Mouse (Mus musculus) small intestine, adult 2 months (tissue): ENCODE measurements at regions not wholly inside any gene's neighbourhood (a gene's known extent, or its start where the extent isn't known, plus 50 kb on each side); places are given as distances from the start of the nearest gene placed in this dataset.

Experiments
- H3K27ac ChIP-seq: fragments of 200-500 bp; 2 replicates; pipeline ENCODE4 v1.5.1; 2012; ENCODE audit warnings: low read depth, low read length, control low read depth, inconsistent platforms; ENCODE audit not compliant: insufficient read depth
- H3K27me3 ChIP-seq: fragments of 200-500 bp; 2 replicates; pipeline ENCODE4 v1.6.1; 2012; ENCODE audit warnings: mild to moderate bottlenecking, moderate library complexity, low read length, inconsistent platforms; ENCODE audit not compliant: control insufficient read depth, insufficient read depth
- H3K36me3 ChIP-seq: fragments of 200-500 bp; 2 replicates; pipeline ENCODE4 v1.6.1; 2012; ENCODE audit warnings: mild to moderate bottlenecking, low read length, control low read depth, inconsistent platforms; ENCODE audit not compliant: control insufficient read depth, insufficient read depth
- H3K4me1 ChIP-seq: fragments of 200-500 bp; 2 replicates; pipeline ENCODE4 v1.6.1; 2012; ENCODE audit warnings: low read length, inconsistent platforms, mixed read lengths; ENCODE audit not compliant: control insufficient read depth, insufficient read depth, insufficient read length
- H3K4me3 ChIP-seq: fragments of 200-500 bp; 2 replicates; pipeline ENCODE4 v1.5.1; 2012; ENCODE audit warnings: low read depth, mild to moderate bottlenecking, control low read depth, inconsistent platforms, low read length, moderate library complexity
- CTCF ChIP-seq: fragments of 200-500 bp; IDR thresholded peaks from 2 replicates; pipeline ENCODE4 v1.5.1; 2012; ENCODE audit warnings: low read depth, mild to moderate bottlenecking, control low read depth, inconsistent platforms, low read length, moderate library complexity, mixed read lengths; ENCODE audit not compliant: insufficient replicate concordance, insufficient read length; ENCODE audit errors: extremely low read depth
- POLR2A ChIP-seq: fragments of 200-500 bp; IDR thresholded peaks from 2 replicates; pipeline ENCODE4 v1.6.1; 2012; ENCODE audit warnings: low read depth, mild to moderate bottlenecking, control low read depth, inconsistent platforms, low read length, moderate library complexity
- WGBS: fragments of 180-500 bp; shearing (Covaris S2); methylation state at CpG from one replicate; pipeline ENCODE4 v1.1.7; 2018; 5-methylcytosine and 5-hydroxymethylcytosine counted together

DNA sequence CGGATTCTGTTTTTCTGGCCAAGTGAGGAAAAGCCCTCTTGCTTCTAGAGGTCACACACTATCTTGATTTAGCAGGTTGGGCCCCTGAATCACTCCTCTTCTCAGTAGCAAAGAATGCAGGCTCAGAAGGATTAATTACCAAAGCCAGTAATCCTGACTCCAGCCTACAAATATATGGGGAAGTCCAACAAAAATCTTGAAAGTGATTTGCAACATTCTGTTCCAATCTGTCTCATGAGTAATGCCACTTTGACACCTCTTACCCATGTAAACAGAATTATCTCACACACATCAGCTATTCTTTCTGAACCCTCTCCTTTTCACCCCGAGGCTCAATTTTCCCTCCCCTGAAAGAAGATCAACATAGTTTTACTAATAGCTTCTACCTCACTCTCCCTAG lies 233.9 kb upstream of the Nt5c1b start:
- WGBS: 40% methylated on average over 2 of the region's 2 CpGs
- no peaks in the 10 kb centered on the region for H3K36me3 ChIP-seq

DNA sequence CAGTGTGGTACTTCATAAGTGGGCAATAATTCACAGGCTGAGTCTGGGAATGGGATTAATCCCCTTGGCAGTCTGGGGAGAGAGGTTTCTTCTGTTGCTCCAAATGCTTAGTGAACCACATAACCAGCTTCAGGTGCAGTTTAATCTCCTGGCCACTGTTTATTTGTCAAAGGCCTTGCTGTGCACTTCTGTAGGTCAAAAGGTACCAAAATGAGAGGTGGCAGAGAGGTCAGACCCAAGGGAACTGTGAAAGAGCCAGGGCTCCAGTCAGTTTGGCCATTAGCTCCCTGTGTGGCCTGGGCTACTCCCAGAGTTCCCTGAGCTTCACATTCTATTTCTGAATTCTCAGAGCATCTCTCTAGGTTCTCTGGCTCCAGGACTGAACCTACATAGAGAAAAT lies 229.6 kb upstream of the Nt5c1b start:
- TF ChIP-seq POLR2A (no peak), CTCF (no peak)
- Histone ChIP-seq H3K4me3 (no peak overlapping the region), H3K36me3 (no peaks in the 10 kb centered on the region), H3K27me3 (no peaks in the 10 kb centered on the region), H3K27ac (no peak overlapping the region), H3K4me1 (no peaks in the 10 kb centered on the region)

More for the DNA sequence above, 233.9 kb upstream of the Nt5c1b start:
- Histone ChIP-seq H3K4me1 (no peaks in the 10 kb centered on the region), H3K27ac (no peak overlapping the region), H3K27me3 (no peaks in the 10 kb centered on the region), H3K4me3 (no peak overlapping the region)
- TF ChIP-seq POLR2A (no peak), CTCF (no peak)

DNA sequence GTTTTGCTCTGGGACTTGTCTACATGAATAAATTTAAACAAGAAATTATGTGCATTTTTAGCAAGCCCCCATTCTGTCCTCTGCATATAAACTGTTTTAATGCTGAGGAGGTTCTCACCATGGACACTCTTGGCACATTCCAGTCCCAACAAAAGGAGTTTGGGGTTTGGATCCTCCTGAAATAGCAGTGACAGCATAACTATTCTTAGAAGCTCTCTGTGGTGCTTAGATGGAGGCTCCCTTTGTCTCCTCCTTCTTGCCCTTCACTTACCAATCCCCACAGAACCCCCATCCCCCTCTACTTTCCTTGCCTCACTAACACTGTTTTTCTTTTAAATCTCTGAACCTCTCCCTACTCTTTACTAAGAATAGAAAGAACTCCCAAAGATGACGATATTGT lies 208.9 kb upstream of the Nt5c1b start:
- Histone ChIP-seq H3K27me3 (no peaks in the 10 kb centered on the region), H3K4me3 (no peak overlapping the region), H3K27ac (no peak overlapping the region), H3K36me3 (no peaks in the 10 kb centered on the region), H3K4me1 (no peaks in the 10 kb centered on the region)
- 50% methylated on average over 1 of the region's 1 CpGs for WGBS
- TF ChIP-seq POLR2A: no peak
- no peak for TF ChIP-seq CTCF

DNA sequence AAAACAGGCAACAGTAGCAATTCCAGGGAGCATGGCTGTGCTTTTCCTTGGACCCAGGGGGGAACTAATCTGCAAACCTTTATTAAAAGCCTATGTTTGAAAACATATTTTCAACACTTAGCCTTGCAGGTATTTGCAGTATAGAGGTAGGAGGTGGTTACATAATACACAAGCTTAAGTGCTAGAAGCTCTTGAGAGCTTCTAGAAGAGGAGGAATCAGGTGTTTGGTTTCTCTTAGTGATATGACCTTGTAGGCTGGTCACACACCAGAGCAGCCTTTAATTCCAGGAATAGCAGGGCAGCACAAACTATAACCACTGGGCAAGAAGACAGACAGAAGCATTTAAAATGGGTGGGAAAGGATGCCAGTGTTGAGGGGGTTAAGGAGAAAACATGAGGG lies 201.7 kb upstream of the Nt5c1b start:
- no peaks in the 10 kb centered on the region for H3K36me3 ChIP-seq
- H3K4me1 ChIP-seq: no peaks in the 10 kb centered on the region
- TF ChIP-seq POLR2A (no peak), CTCF (no peak)
- no peaks in the 10 kb centered on the region for H3K27me3 ChIP-seq
- no peak overlapping the region for H3K27ac ChIP-seq
- no peak overlapping the region for H3K4me3 ChIP-seq

DNA sequence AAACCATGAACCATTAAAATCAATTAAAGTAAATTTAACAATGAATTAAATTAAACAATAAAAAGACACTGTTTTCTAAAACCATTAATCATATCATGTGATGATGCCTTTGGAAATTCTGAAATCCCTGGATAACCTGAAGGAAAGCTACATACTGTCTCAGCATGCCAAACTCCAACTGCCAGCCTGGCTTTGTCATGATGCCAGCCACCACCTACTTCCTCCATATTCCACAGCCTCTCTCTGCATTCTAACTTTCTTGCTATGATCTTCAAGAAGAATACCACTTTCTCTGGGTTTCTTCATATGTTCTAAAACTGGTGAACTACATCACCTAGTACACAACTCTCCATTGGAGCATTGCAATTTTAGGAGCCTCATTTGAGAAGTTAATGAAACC lies 201.2 kb upstream of the Nt5c1b start:
- TF ChIP-seq POLR2A (no peak), CTCF (no peak)
- H3K27ac ChIP-seq: no peak overlapping the region
- no peaks in the 10 kb centered on the region for H3K36me3 ChIP-seq
- H3K4me3 ChIP-seq: no peak overlapping the region
- no peaks in the 10 kb centered on the region for H3K4me1 ChIP-seq
- no peaks in the 10 kb centered on the region for H3K27me3 ChIP-seq

DNA sequence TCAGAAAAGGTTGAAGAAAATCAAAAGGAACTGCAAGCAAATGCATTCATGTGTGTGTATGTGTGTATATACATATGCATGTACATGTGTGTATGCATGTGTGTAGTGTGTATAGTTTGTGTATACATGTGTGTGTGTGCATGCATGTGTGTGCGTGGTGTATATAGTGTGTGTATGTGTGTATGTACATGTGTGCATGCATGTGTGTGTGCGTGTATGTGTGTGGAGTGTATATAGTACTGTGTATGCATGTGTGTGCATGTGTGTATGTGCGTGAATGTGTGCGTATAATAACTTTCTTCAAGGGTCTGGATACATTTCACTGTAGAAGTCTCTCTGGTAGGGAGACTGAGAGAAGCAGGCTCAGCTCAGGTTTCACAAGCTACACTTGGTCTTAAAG lies 191.1 kb upstream of the Nt5c1b start:
- Histone ChIP-seq H3K4me3 (no peak overlapping the region), H3K27ac (no peak overlapping the region), H3K36me3 (no peaks in the 10 kb centered on the region), H3K4me1 (no peaks in the 10 kb centered on the region), H3K27me3 (no peaks in the 10 kb centered on the region)
- 95% methylated on average over 4 of the region's 4 CpGs for WGBS
- TF ChIP-seq POLR2A (no peak), CTCF (no peak)

DNA sequence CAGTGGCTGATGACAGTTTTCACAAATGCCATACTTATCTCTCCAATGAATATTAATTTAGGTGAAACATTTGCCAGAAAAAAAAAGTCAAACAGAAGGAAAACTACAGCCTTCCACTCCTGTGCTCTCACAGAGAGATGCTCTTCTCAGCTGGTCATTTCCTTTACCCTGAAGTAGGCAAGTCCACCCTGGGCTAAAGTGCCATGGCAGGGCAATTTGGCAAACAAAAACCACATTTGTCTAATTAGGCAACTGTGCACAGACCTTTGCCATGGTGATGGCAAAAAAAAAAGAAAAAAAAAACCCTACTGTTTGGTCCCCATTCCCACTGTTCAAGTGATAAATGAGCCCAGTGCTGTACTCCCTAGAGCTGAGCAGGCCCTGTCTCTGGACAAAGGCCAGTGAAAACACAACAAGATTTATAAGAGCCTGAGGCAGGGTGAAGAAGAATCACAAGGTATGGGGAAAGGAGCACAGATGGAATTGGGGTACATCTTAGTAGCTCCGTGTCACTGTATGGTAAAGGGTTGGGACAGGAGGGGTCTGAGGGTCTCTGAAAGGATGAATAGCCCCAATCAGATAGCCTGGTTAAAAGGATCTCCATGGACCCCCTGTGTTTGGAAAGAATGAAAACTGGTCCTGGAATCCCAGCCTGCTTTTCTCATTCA lies 190.5 kb upstream of the Nt5c1b start:
- H3K27me3 ChIP-seq: no peaks in the 10 kb centered on the region
- no peak overlapping the region for H3K27ac ChIP-seq
- TF ChIP-seq POLR2A: no peak
- no peak for TF ChIP-seq CTCF
- H3K36me3 ChIP-seq: no peaks in the 10 kb centered on the region
- H3K4me1 ChIP-seq: no peaks in the 10 kb centered on the region
- WGBS: 85% methylated on average over 1 of the region's 1 CpGs
- no peak overlapping the region for H3K4me3 ChIP-seq

DNA sequence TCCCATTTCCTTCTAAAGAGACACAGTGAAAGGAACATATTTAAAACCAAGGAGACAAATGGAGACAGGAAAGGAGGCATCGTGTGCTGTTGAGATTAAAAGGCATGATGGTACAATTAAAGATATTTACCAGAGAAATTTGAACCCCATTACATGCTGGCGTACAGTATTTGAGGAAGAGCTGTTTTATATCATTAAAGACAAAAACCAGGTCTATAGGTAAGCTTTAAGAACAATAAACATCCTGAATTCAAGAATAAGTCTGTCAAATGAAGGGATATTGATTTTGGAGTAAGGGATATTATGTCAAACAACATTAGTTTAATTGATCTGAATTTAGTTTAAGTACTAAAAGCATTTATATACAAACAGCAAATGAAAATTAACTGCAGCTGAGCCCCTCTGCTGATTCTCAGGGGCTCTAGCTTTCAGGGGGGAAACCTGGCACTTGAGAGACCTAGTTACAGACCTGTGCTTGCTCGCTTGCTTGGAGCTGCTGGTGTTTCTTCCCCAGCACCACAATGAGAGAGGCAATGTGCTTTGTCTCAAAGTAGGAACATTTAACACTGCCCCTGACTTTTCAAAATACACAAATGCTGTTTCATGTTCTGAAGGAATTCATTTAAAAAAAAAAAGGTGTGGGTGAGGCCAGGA lies 189.8 kb upstream of the Nt5c1b start:
- Histone ChIP-seq H3K27ac (no peak overlapping the region), H3K27me3 (no peaks in the 10 kb centered on the region), H3K4me3 (no peak overlapping the region), H3K4me1 (no peaks in the 10 kb centered on the region), H3K36me3 (no peaks in the 10 kb centered on the region)
- 65% methylated on average over 3 of the region's 3 CpGs for WGBS
- no peak for TF ChIP-seq POLR2A
- TF ChIP-seq CTCF: no peak
